Mouse (Mus musculus) liver, embryonic 15.5 days (tissue): ENCODE results near the gene Arfgef3. TPM values are rescaled to one million over a fixed set of nuclear protein-coding genes. Genes with fewer than 3 reads are reported as not detected.

Source experiments
- ATAC-seq: fragments of 200-750 bp; cut with Nextera tagmentation; 2 replicates; pipeline ENCODE4 v1.8.0; 2017; ENCODE audit warnings: moderate number of reproducible peaks, mild to moderate bottlenecking, moderate library complexity; ENCODE audit not compliant: insufficient read depth
- H3K27ac ChIP-seq: fragments of 300-500 bp; sonication (generic); replicated peaks from 2 replicates; pipeline ENCODE4 v1.5.1; 2015; ENCODE audit warnings: mild to moderate bottlenecking, inconsistent platforms
- H3K27me3 ChIP-seq: fragments of 300-500 bp; sonication (generic); 2 replicates; pipeline ENCODE4 v1.6.1; 2015; ENCODE audit warnings: mild to moderate bottlenecking, inconsistent platforms
- H3K36me3 ChIP-seq: fragments of 300-500 bp; sonication (generic); replicated peaks from 2 replicates; pipeline ENCODE4 v1.6.1; 2015; ENCODE audit warnings: moderate library complexity, mild to moderate bottlenecking, inconsistent platforms
- H3K4me1 ChIP-seq: fragments of 300-500 bp; sonication (generic); replicated peaks from 2 replicates; pipeline ENCODE4 v1.6.1; 2015; ENCODE audit warnings: inconsistent platforms
- H3K4me2 ChIP-seq: fragments of 300-500 bp; sonication (generic); 2 replicates; pipeline ENCODE4 v1.6.1; 2015; ENCODE audit warnings: moderate library complexity, mild to moderate bottlenecking, inconsistent platforms
- H3K4me3 ChIP-seq: fragments of 300-500 bp; sonication (generic); replicated peaks from 2 replicates; pipeline ENCODE4 v1.5.1; 2015; ENCODE audit warnings: mild to moderate bottlenecking, inconsistent platforms
- H3K9ac ChIP-seq: fragments of 300-500 bp; sonication (generic); 2 replicates; pipeline ENCODE4 v1.6.1; 2015; ENCODE audit warnings: moderate library complexity, mild to moderate bottlenecking, inconsistent platforms
- H3K9me3 ChIP-seq: fragments of 300-500 bp; sonication (generic); replicated peaks from 2 replicates; pipeline ENCODE4 v1.6.1; 2016; ENCODE audit warnings: inconsistent platforms
- WGBS: fragments of 180-500 bp; shearing (Covaris S2); methylation state at CpG from one replicate; pipeline ENCODE4 v1.1.7; 2015; ENCODE audit warnings: mixed read lengths; ENCODE audit not compliant: insufficient replicate concordance; 5-methylcytosine and 5-hydroxymethylcytosine counted together
- polyA plus RNA-seq: library from polyadenylated mRNA; unstranded; fragments of >200 nt; fragmentation: Nextera tagmentation; extraction: Ambion mirVana; gene quantifications from 2 replicates; pipeline ENCODE4 v1.2.1, GENCODE M21; 2015

Arfgef3 gene
- polyA plus RNA-seq = 0.02 and 0.03 TPM in 2 replicates

DNA sequence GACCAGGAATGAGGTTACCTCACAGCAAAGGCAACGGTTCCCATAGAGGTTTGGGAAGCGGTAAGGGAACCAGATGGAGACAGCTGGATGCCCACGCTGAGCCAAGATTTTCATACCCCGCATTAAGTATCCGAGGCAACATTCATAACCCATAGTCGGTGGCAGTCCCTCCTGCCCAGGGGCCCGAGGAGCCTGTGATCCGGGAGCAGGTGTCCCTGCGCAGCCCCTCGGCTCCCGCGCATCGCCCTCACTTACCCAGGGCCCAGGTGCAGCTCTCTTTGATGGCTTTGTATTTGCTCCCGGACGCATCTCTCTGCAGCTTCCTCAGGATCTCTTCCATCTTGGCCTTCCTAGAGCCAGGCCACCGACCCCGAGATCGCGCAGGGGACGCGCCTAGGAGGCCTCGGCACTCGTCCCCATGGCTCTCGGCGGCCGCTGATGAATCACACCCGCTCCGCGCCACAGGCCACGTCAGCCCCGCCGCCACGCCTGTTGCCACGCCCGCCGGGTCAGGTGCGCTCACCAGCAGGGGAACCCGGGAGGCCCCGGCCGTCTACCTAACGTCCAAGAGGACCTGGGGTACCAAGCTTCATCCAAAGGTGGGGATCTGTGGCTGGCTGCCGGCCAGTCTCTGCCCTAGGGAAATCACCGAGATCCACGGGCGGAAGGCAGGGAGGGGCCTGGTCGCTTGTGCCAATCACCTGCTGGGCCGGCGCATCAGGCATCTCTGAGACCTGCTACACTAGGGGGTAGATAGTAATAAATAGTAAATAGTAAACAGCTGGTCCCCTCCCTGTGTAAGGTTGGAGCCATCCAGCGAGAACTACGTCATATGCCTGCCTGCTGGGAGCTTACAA is at the start of gene Arfgef3:
Gene Arfgef3 (minus strand): TSS at position 664 of the 857 bp plus-strand sequence.
- Histone ChIP-seq H3K9me3 (no peaks in the 10 kb centered on the region), H3K27me3 (peaks cover 30% of the 10 kb centered on the region), H3K4me1 (no peaks in the 10 kb centered on the region), H3K36me3 (no peaks in the 10 kb centered on the region), H3K27ac (no peak within 1 kb of the TSS), H3K4me3 (peak within 1 kb of the TSS; percentile 45), H3K4me2 (peak within 1 kb of the TSS; percentile 63), H3K9ac (no peak within 1 kb of the TSS)
- no peak for ATAC-seq
- 3% methylated on average over 50 of the region's 50 CpGs for WGBS

- Histone ChIP-seq H3K4me2 (no peak overlapping the region), H3K36me3 (no peaks in the 10 kb centered on the region), H3K27ac (no peak overlapping the region), H3K9ac (no peak overlapping the region), H3K4me3 (no peak overlapping the region), H3K4me1 (no peaks in the 10 kb centered on the region), H3K27me3 (no peaks in the 10 kb centered on the region), H3K9me3 (no peaks in the 10 kb centered on the region)
- ATAC-seq = no peak
- 60% methylated on average over 4 of the region's 4 CpGs for WGBS
Measured at GRCm38 (mm10) chr10:18790063-18790462, 46.3 kb upstream of the Arfgef3 start.

GRCm38 (mm10) chr10:18788601-18789000 is 44.9 kb upstream of the Arfgef3 start:
- WGBS = 44% methylated on average over 1 of the region's 1 CpGs

DNA sequence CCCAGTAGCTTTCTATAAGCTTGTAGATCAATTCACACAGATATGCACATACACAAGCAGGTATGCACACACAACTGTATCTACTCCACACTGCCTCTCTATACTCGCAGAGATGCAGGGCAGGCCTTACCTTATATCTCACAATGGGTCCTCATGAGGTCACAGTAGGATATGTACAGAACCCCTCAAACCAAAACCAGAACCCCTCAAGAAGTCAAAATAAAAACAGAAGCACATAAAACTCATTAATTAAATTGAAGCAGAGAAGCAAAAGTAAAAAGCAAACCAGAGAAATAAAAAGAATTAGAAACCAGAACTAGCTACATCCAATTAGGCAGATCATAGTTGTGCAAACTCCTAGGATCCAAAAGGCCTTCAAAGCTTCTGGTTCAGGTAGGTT is 42.9 kb upstream of the Arfgef3 start, which contains the start of gene Gm4922:
Gene Gm4922 (minus strand): TSS at position 101 of the 400 bp plus-strand sequence.
- no peak for ATAC-seq
- Histone ChIP-seq H3K27ac (no peak within 1 kb of the TSS), H3K9ac (no peak within 1 kb of the TSS), H3K4me1 (no peaks in the 10 kb centered on the region), H3K9me3 (no peaks in the 10 kb centered on the region), H3K4me2 (no peak within 1 kb of the TSS), H3K36me3 (no peaks in the 10 kb centered on the region), H3K27me3 (no peaks in the 10 kb centered on the region), H3K4me3 (no peak within 1 kb of the TSS)
- WGBS = 73% methylated on average over 1 of the region's 1 CpGs

More at GRCm38 (mm10) chr10:18788601-18789000, 44.9 kb upstream of the Arfgef3 start:
- Histone ChIP-seq H3K4me1 (no peaks in the 10 kb centered on the region), H3K9me3 (no peaks in the 10 kb centered on the region), H3K27ac (no peak overlapping the region), H3K36me3 (no peaks in the 10 kb centered on the region), H3K4me2 (no peak overlapping the region), H3K9ac (no peak overlapping the region), H3K4me3 (no peak overlapping the region), H3K27me3 (no peaks in the 10 kb centered on the region)
- ATAC-seq = no peak

- Histone ChIP-seq H3K36me3 (no peaks in the 10 kb centered on the region), H3K4me2 (no peak overlapping the region), H3K9ac (no peak overlapping the region), H3K27ac (no peak overlapping the region), H3K9me3 (no peaks in the 10 kb centered on the region), H3K4me1 (no peaks in the 10 kb centered on the region), H3K4me3 (no peak overlapping the region), H3K27me3 (no peaks in the 10 kb centered on the region)
- 55% methylated on average over 3 of the region's 3 CpGs for WGBS
- no peak for ATAC-seq
Measured at GRCm38 (mm10) chr10:18777546-18777945, 33.8 kb upstream of the Arfgef3 start.

DNA sequence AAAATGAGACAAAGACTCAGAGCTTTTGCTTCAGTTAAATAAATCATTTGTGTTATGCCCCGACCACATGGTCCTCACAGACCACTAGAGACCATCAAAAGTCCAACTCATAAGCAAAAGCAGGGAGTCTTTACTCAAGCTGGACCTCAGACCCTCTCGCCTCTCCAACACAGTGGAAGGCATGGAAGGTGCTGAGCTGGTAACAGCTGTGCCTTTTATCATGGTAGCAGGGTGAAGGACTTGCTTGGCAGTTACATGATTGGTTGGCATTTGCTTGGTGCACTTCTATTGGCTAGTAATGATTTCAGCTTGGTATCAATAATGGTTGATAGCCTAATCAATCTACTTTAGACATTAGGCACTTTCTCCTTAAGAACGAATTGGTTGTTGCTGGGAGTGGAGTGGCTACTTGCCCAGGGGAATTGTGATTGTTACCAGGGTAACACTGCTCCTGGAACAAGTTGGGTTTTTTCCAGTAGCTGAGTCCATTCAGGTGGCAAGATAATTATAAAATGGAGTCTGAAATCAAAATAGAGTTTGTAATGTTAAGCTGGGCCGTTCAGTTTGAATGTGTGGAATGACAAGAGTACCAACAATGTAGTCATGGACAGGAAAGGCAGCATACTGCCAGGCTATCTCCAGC is 28.9 kb upstream of the Arfgef3 start:
- no peak for ATAC-seq
- Histone ChIP-seq H3K27me3 (no peaks in the 10 kb centered on the region), H3K4me3 (no peak overlapping the region), H3K9me3 (no peaks in the 10 kb centered on the region), H3K36me3 (no peaks in the 10 kb centered on the region), H3K9ac (no peak overlapping the region), H3K4me1 (no peaks in the 10 kb centered on the region), H3K27ac (no peak overlapping the region), H3K4me2 (no peak overlapping the region)
- 50% methylated on average over 4 of the region's 4 CpGs for WGBS

DNA sequence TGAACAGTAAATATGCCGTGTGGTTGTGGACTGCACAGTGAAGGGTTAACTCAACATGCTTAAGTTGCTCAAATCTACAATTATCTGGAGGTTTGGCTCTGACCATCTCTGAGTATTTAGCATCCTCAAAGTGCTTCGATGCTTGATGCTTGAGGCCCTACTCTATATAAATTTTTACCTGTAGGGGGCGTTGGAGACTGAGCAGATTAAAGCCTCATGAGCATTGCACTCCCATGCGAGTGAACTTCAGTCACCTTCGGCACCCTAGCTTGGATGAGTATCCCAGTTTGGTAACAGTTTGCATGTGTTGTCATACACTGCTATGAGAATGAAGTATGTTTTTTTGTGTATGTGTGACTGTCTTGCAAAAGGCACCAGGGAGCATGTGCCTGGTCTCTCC is 26.2 kb upstream of the Arfgef3 start:
- H3K9ac ChIP-seq = no peak overlapping the region
- no peak overlapping the region for H3K4me2 ChIP-seq
- no peaks in the 10 kb centered on the region for H3K9me3 ChIP-seq
- H3K27me3 ChIP-seq = no peaks in the 10 kb centered on the region
- no peaks in the 10 kb centered on the region for H3K36me3 ChIP-seq
- ATAC-seq = no peak
- no peak overlapping the region for H3K27ac ChIP-seq
- WGBS = 44% methylated on average over 5 of the region's 5 CpGs
- H3K4me1 ChIP-seq = no peaks in the 10 kb centered on the region
- H3K4me3 ChIP-seq = no peak overlapping the region

DNA sequence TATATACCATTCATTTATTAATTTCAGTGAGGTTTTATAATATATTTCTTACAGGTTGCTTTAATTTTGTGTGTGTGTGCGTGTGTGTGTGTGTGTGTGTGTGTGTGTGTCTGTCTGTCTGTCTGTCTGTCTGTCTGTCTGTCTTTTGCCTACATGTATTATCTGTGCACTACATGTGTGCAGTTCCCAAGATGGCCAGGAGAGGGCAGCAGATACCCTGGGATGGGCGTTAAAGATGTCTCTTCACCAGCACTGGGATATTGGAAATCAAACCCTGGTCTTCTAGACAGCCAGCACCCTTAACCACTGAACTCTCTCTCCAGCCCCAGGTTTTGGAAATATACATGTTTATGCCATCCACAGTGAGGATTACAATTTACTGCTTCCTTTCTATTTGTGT is 16.5 kb upstream of the Arfgef3 start:
- no peaks in the 10 kb centered on the region for H3K36me3 ChIP-seq
- H3K9me3 ChIP-seq = no peaks in the 10 kb centered on the region
- H3K4me2 ChIP-seq = no peak overlapping the region
- H3K9ac ChIP-seq = no peak overlapping the region
- 46% methylated on average over 2 of the region's 2 CpGs for WGBS
- no peak overlapping the region for H3K4me3 ChIP-seq
- H3K27ac ChIP-seq = no peak overlapping the region
- H3K4me1 ChIP-seq = no peaks in the 10 kb centered on the region
- no peaks in the 10 kb centered on the region for H3K27me3 ChIP-seq
- ATAC-seq = no peak

DNA sequence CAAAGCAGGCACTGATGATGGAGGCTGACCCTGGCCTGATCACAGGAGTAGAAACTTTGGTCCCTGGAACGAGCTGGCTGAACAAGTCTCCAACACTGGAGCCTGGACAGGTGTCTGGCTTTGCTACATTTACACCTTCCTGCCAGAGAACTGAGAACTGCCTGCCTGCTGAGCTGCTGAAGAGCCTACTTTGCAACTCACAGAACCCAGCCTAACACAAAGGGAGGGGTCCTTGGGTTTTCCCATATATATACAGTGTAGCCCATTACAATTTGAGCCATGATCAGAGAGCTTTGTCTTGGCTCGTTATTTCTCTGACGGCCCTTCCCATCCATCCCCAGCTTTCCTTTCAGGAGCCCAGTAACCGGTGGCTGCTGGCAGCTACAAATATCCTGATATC is 6.3 kb upstream of the Arfgef3 start:
- ATAC-seq = no peak
- 0 out of 2 replicates have a peak, but pooled peaks cover 4% of the 10 kb centered on the region for H3K27me3 ChIP-seq
- 62% methylated on average over 4 of the region's 4 CpGs for WGBS
- no peak overlapping the region for H3K4me2 ChIP-seq
- no peak overlapping the region for H3K4me3 ChIP-seq
- no peaks in the 10 kb centered on the region for H3K36me3 ChIP-seq
- H3K9ac ChIP-seq = no peak overlapping the region
- H3K4me1 ChIP-seq = no peaks in the 10 kb centered on the region
- no peak overlapping the region for H3K27ac ChIP-seq
- H3K9me3 ChIP-seq = no peaks in the 10 kb centered on the region

DNA sequence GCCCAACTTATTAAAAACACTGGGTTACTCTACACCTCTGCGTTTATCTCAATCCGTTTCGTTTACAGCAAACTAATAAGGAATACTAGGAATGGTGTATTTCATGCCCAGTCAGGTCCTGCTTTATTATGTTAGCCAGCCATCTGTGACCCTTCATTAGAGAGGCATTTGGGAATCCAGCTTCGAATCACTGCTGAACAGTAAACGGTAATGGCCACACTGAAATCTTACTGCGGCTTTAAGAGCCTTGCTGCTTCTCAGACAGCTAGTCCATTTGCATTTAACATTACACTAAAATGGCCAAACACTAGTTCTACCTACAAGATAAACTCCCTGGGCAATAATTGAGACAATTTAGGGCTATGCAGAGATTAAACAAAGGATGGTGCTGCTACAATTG is 1.7 kb downstream of the Arfgef3 start:
- Histone ChIP-seq H3K36me3 (no peaks in the 10 kb centered on the region), H3K4me3 (no peak overlapping the region)
- no peak for ATAC-seq

GRCm38 (mm10) chr10:18741024-18741423 is 2.7 kb downstream of the Arfgef3 start:
- Histone ChIP-seq H3K27ac (no peak overlapping the region), H3K36me3 (no peaks in the 10 kb centered on the region), H3K9me3 (no peaks in the 10 kb centered on the region), H3K4me3 (no peak overlapping the region), H3K9ac (no peak overlapping the region), H3K27me3 (peaks cover 30% of the 10 kb centered on the region), H3K4me2 (no peak overlapping the region), H3K4me1 (no peaks in the 10 kb centered on the region)
- WGBS = 80% methylated on average over 8 of the region's 8 CpGs
- ATAC-seq = no peak

More for the DNA sequence above, 1.7 kb downstream of the Arfgef3 start:
- Histone ChIP-seq H3K27ac (no peak overlapping the region), H3K9ac (no peak overlapping the region), H3K4me2 (no peak overlapping the region), H3K9me3 (no peaks in the 10 kb centered on the region), H3K4me1 (no peaks in the 10 kb centered on the region), H3K27me3 (peaks cover 30% of the 10 kb centered on the region)
- 68% methylated on average over 6 of the region's 6 CpGs for WGBS
